Mouse (Mus musculus) MEL (cell line): ENCODE measurements around the gene Soat2. TPM values are rescaled to one million over a fixed set of nuclear protein-coding genes. Genes with fewer than 3 reads are reported as not detected.
A peak's percentile ranks its signal among the peaks of the same experiment; 100 is the strongest.

ENCODE experiments used
- DNase-seq: peaks from one replicate; pipeline ENCODE4 v3.0.0; 2011; ENCODE audit warnings: low read depth, low spot score
- H3K27ac ChIP-seq: 2 replicates; pipeline ENCODE4 v1.5.1; 2012; ENCODE audit warnings: low read depth, mild to moderate bottlenecking, control low read depth, low read length, moderate library complexity; ENCODE audit not compliant: control insufficient read depth
- H3K27me3 ChIP-seq, 2 experiments: fragments of 150-350 bp in 1 of 2; sonication (generic) in 1 of 2; 2 replicates each; pipeline ENCODE4 v1.6.1; 2012; ENCODE audit warnings: low read length in 2 of 2, mild to moderate bottlenecking in 2 of 2, improper control_type of control experiment in 1 of 2, moderate library complexity in 1 of 2; ENCODE audit not compliant: insufficient read depth in 2 of 2, control insufficient read depth in 1 of 2
- H3K36me3 ChIP-seq, 2 experiments: 2 replicates each; pipeline ENCODE4 v1.6.1; 2012 to 2014; ENCODE audit warnings: low read length in 2 of 2, improper control_type of control experiment in 1 of 2, inconsistent platforms in 1 of 2, mild to moderate bottlenecking in 1 of 2; ENCODE audit not compliant: insufficient read depth in 2 of 2, control insufficient read depth in 1 of 2
- H3K4me1 ChIP-seq, 2 experiments: fragments of 150-350 bp in 1 of 2; sonication (generic) in 1 of 2; 2 replicates each; pipeline ENCODE4 v1.6.1; 2012; ENCODE audit warnings: low read length in 2 of 2, improper control_type of control experiment in 1 of 2, mild to moderate bottlenecking in 1 of 2; ENCODE audit not compliant: insufficient read depth in 2 of 2, control insufficient read depth in 1 of 2
- H3K4me3 ChIP-seq, 2 experiments: fragments of 150-350 bp in 1 of 2; sonication (generic) in 1 of 2; 2 replicates each; pipeline ENCODE4 v1.5.1; 2012; ENCODE audit warnings: low read depth in 2 of 2, low read length in 2 of 2, mild to moderate bottlenecking in 2 of 2, moderate library complexity in 2 of 2, control low read depth in 1 of 2, improper control_type of control experiment in 1 of 2; ENCODE audit not compliant: control insufficient read depth in 1 of 2, insufficient read depth in 1 of 2
- H3K79me2 ChIP-seq: 2 replicates; pipeline ENCODE4 v1.6.1; 2012; ENCODE audit warnings: mild to moderate bottlenecking, low read length, moderate library complexity; ENCODE audit not compliant: control insufficient read depth, poor library complexity, insufficient read depth
- H3K9ac ChIP-seq: 2 replicates; pipeline ENCODE4 v1.6.1; 2012; ENCODE audit warnings: low read depth, mild to moderate bottlenecking, control low read depth, low read length, moderate library complexity; ENCODE audit not compliant: control insufficient read depth, poor library complexity, severe bottlenecking
- H3K9me3 ChIP-seq: fragments of 150-350 bp; sonication (generic); replicated peaks from 2 replicates; pipeline ENCODE4 v1.6.1; 2012; ENCODE audit warnings: mild to moderate bottlenecking, low read length, improper control_type of control experiment, moderate library complexity; ENCODE audit not compliant: insufficient read depth
- CHD1 ChIP-seq: IDR thresholded peaks from 2 replicates; pipeline ENCODE4 v1.6.1; 2012; ENCODE audit warnings: low read depth, mild to moderate bottlenecking, inconsistent platforms, low read length, improper control_type of control experiment
- CHD2 ChIP-seq: IDR thresholded peaks from 2 replicates; pipeline ENCODE4 v1.6.1; 2011; ENCODE audit warnings: low read length, improper control_type of control experiment
- CTCF ChIP-seq, 3 experiments: IDR thresholded peaks in 2 of 3; conservative IDR thresholded peaks in 1 of 3; 2 replicates each; pipeline ENCODE4 v1.5.1; 2011 to 2012; ENCODE audit warnings: low read length in 3 of 3, low read depth in 2 of 3, mild to moderate bottlenecking in 2 of 3, improper control_type of control experiment in 1 of 3, inconsistent platforms in 1 of 3, mixed read lengths in 1 of 3, moderate library complexity in 1 of 3; ENCODE audit not compliant: control insufficient read depth in 1 of 3, insufficient read depth in 1 of 3, poor library complexity in 1 of 3, severe bottlenecking in 1 of 3
- E2F4 ChIP-seq: IDR thresholded peaks from 2 replicates; pipeline ENCODE4 v1.6.1; 2011; ENCODE audit warnings: low read depth, low read length, improper control_type of control experiment, borderline replicate concordance
- ELF1 ChIP-seq: IDR thresholded peaks from 2 replicates; pipeline ENCODE4 v1.6.1; 2014; ENCODE audit warnings: low read depth, mild to moderate bottlenecking, inconsistent platforms, low read length, improper control_type of control experiment, moderate library complexity
- EP300 ChIP-seq, 2 experiments: IDR thresholded peaks; 2 replicates each; pipeline ENCODE4 v1.6.1; 2011; ENCODE audit warnings: improper control_type of control experiment in 2 of 2, low read length in 2 of 2, low read depth in 1 of 2, mild to moderate bottlenecking in 1 of 2
- ETS1 ChIP-seq: IDR thresholded peaks from 2 replicates; pipeline ENCODE4 v1.6.1; 2012; ENCODE audit warnings: low read depth, mild to moderate bottlenecking, inconsistent platforms, low read length, improper control_type of control experiment, moderate library complexity
- GABPA ChIP-seq: IDR thresholded peaks from 2 replicates; pipeline ENCODE4 v1.6.1; 2012; ENCODE audit warnings: low read depth, mild to moderate bottlenecking, inconsistent platforms, low read length, improper control_type of control experiment, moderate library complexity
- GATA1 ChIP-seq: IDR thresholded peaks from 2 replicates; pipeline ENCODE4 v1.6.1; 2011; ENCODE audit warnings: low read depth, low read length, improper control_type of control experiment
- HCFC1 ChIP-seq: IDR thresholded peaks from 2 replicates; pipeline ENCODE4 v1.6.1; 2012; ENCODE audit warnings: low read depth, mild to moderate bottlenecking, inconsistent platforms, low read length, improper control_type of control experiment, moderate library complexity
- JUND ChIP-seq: IDR thresholded peaks from 2 replicates; pipeline ENCODE4 v1.6.1; 2011; ENCODE audit warnings: low read depth, mild to moderate bottlenecking, improper control_type of control experiment, low read length
- KAT2A ChIP-seq: conservative IDR thresholded peaks from 2 replicates; pipeline ENCODE4 v1.6.1; 2012; ENCODE audit warnings: low read depth, low read length, improper control_type of control experiment, inconsistent platforms
- MAFK ChIP-seq: IDR thresholded peaks from 2 replicates; pipeline ENCODE4 v1.6.1; 2011; ENCODE audit warnings: low read depth, mild to moderate bottlenecking, low read length, improper control_type of control experiment, borderline replicate concordance
- MAX ChIP-seq: IDR thresholded peaks from 2 replicates; pipeline ENCODE4 v1.6.1; 2011; ENCODE audit warnings: low read length, improper control_type of control experiment
- MAZ ChIP-seq: IDR thresholded peaks from 2 replicates; pipeline ENCODE4 v1.6.1; 2012; ENCODE audit warnings: low read depth, mild to moderate bottlenecking, inconsistent platforms, low read length, improper control_type of control experiment
- MEF2A ChIP-seq: IDR thresholded peaks from 2 replicates; pipeline ENCODE4 v1.6.1; 2014; ENCODE audit warnings: low read depth, mild to moderate bottlenecking, inconsistent platforms, low read length, improper control_type of control experiment; ENCODE audit not compliant: poor library complexity, insufficient replicate concordance, severe bottlenecking; ENCODE audit errors: extremely low read depth
- MXI1 ChIP-seq: IDR thresholded peaks from 2 replicates; pipeline ENCODE4 v1.6.1; 2011; ENCODE audit warnings: mild to moderate bottlenecking, low read depth, low read length, improper control_type of control experiment
- MYB ChIP-seq: IDR thresholded peaks from 2 replicates; pipeline ENCODE4 v1.6.1; 2011; ENCODE audit warnings: mild to moderate bottlenecking, low read depth, low read length, improper control_type of control experiment
- MYC ChIP-seq: IDR thresholded peaks from 2 replicates; pipeline ENCODE4 v1.6.1; 2011; ENCODE audit warnings: low read depth, mild to moderate bottlenecking, low read length, improper control_type of control experiment, moderate library complexity
- NELFE ChIP-seq: IDR thresholded peaks from 2 replicates; pipeline ENCODE4 v1.6.1; 2011; ENCODE audit warnings: low read depth, low read length, improper control_type of control experiment
- NRF1 ChIP-seq: IDR thresholded peaks from 2 replicates; pipeline ENCODE4 v1.6.1; 2014; ENCODE audit warnings: low read depth, mild to moderate bottlenecking, inconsistent platforms, low read length, improper control_type of control experiment, moderate library complexity; ENCODE audit not compliant: poor library complexity, insufficient read depth, severe bottlenecking
- POLR2A ChIP-seq, 2 experiments: IDR thresholded peaks; 2 replicates each; pipeline ENCODE4 v1.6.1; 2011 to 2012; ENCODE audit warnings: low read length in 2 of 2, mild to moderate bottlenecking in 2 of 2, control low read depth in 1 of 2, improper control_type of control experiment in 1 of 2, low read depth in 1 of 2, moderate library complexity in 1 of 2; ENCODE audit not compliant: control insufficient read depth in 1 of 2, insufficient read depth in 1 of 2, poor library complexity in 1 of 2
- POLR2AphosphoS2 ChIP-seq: IDR thresholded peaks from 2 replicates; pipeline ENCODE4 v1.6.1; 2011; ENCODE audit warnings: low read length, improper control_type of control experiment
- POLR2AphosphoS5 ChIP-seq: IDR thresholded peaks from 2 replicates; pipeline ENCODE4 v1.6.1; 2012; ENCODE audit warnings: low read depth, borderline replicate concordance, mild to moderate bottlenecking, inconsistent platforms, low read length, moderate library complexity, mixed read lengths
- RAD21 ChIP-seq: IDR thresholded peaks from 2 replicates; pipeline ENCODE4 v1.6.1; 2011; ENCODE audit warnings: mild to moderate bottlenecking, low read depth, low read length, improper control_type of control experiment
- RCOR1 ChIP-seq: IDR thresholded peaks from 2 replicates; pipeline ENCODE4 v1.6.1; 2012; ENCODE audit warnings: low read depth, mild to moderate bottlenecking, inconsistent platforms, low read length, improper control_type of control experiment
- SIN3A ChIP-seq: IDR thresholded peaks from 2 replicates; pipeline ENCODE4 v1.6.1; 2012; ENCODE audit warnings: low read length, improper control_type of control experiment, inconsistent platforms
- SMC3 ChIP-seq: IDR thresholded peaks from 2 replicates; pipeline ENCODE4 v1.6.1; 2011; ENCODE audit warnings: low read depth, low read length, improper control_type of control experiment
- TAL1 ChIP-seq: IDR thresholded peaks from 2 replicates; pipeline ENCODE4 v1.6.1; 2012; ENCODE audit warnings: mild to moderate bottlenecking, inconsistent platforms, low read length, moderate library complexity, mixed read lengths
- TBP ChIP-seq: IDR thresholded peaks from 2 replicates; pipeline ENCODE4 v1.8.0; 2011; ENCODE audit warnings: low read depth, low read length, improper control_type of control experiment
- TCF12 ChIP-seq: IDR thresholded peaks from 2 replicates; pipeline ENCODE4 v1.6.1; 2014; ENCODE audit warnings: low read depth, mild to moderate bottlenecking, inconsistent platforms, low read length, improper control_type of control experiment, moderate library complexity
- UBTF ChIP-seq: IDR thresholded peaks from 2 replicates; pipeline ENCODE4 v1.6.1; 2012; ENCODE audit warnings: low read depth, mild to moderate bottlenecking, inconsistent platforms, low read length, improper control_type of control experiment, moderate library complexity, borderline replicate concordance; ENCODE audit not compliant: insufficient read depth
- USF1 ChIP-seq: IDR thresholded peaks from 2 replicates; pipeline ENCODE4 v1.6.1; 2014; ENCODE audit warnings: low read depth, mild to moderate bottlenecking, inconsistent platforms, low read length, improper control_type of control experiment, moderate library complexity
- USF2 ChIP-seq, 2 experiments: IDR thresholded peaks; 2 replicates each; pipeline ENCODE4 v1.6.1; 2011 to 2012; ENCODE audit warnings: improper control_type of control experiment in 2 of 2, low read length in 2 of 2, borderline replicate concordance in 1 of 2, inconsistent platforms in 1 of 2, low read depth in 1 of 2, mild to moderate bottlenecking in 1 of 2; ENCODE audit not compliant: insufficient read depth in 1 of 2
- ZC3H11A ChIP-seq: IDR thresholded peaks from 2 replicates; pipeline ENCODE4 v1.6.1; 2012; ENCODE audit warnings: low read depth, mild to moderate bottlenecking, inconsistent platforms, low read length, improper control_type of control experiment
- ZKSCAN1 ChIP-seq: IDR thresholded peaks from 2 replicates; pipeline ENCODE4 v1.6.1; 2012; ENCODE audit warnings: low read depth, mild to moderate bottlenecking, inconsistent platforms, low read length, improper control_type of control experiment, moderate library complexity
- ZMIZ1 ChIP-seq: IDR thresholded peaks from 2 replicates; pipeline ENCODE4 v1.6.1; 2012; ENCODE audit warnings: low read depth, mild to moderate bottlenecking, inconsistent platforms, low read length, improper control_type of control experiment, moderate library complexity
- ZNF384 ChIP-seq: IDR thresholded peaks from 2 replicates; pipeline ENCODE4 v1.6.1; 2012; ENCODE audit warnings: low read depth, mild to moderate bottlenecking, inconsistent platforms, low read length, improper control_type of control experiment
- polyA plus RNA-seq, 2 experiments: library from polyadenylated mRNA; stranded (reverse) in 1 of 2; unstranded in 1 of 2; fragments of >175 nt in 1 of 2; fragments of >200 nt in 1 of 2; gene quantifications; 2 replicates each; pipeline versions ENCODE4 v1.2.1 to v1.2.4; 2012; ENCODE audit warnings: low replicate concordance in 2 of 2, low read depth in 1 of 2; ENCODE audit not compliant: insufficient read length in 2 of 2, insufficient read depth in 1 of 2, missing spikeins in 1 of 2
- total RNA-seq: library from RNA; depleted of rRNA; stranded (reverse); fragments of 300-350 nt; gene quantifications from 2 replicates; pipeline ENCODE4 v1.2.3, GENCODE M21; 2012

Gene Soat2
- total and polyA plus RNA-seq, 3 experiments: 20.0 to 44.8 TPM; not detected in 1

DNA sequence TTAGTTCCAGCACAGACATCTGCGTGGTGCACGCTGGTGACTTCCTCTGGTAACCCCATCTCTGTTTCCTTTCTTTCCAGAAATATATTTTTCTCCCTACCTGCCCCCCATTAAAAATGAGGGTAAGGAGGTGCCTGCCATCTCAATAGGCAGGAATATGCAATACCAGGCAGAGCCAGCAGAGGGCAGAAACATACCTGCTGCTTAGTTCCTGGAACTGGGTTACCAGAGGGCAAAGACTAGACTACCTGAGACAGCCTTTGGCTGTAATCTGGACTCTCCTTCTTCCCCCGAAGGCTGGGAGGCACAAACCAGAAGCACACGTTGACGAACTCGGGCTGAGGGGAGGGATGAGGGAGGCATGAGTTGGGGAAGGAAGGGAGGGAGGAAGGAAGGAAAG, 28.0 kb downstream of the Soat2 start:
- Histone ChIP-seq H3K27me3 (no peaks in the 10 kb centered on the region), H3K9ac (no peak overlapping the region), H3K27ac (no peak overlapping the region), H3K4me1 (peaks cover 4 to 17% of the 10 kb centered on the region in 2 experiments; a peak in 3 of 4 replicates), H3K36me3 (peaks cover 0 to 8% of the 10 kb centered on the region in 2 experiments; a peak in 2 of 4 replicates), H3K9me3 (no peaks in the 10 kb centered on the region), H3K79me2 (no peaks in the 10 kb centered on the region), H3K4me3 (no peak overlapping the region)
- peak; percentile 84 for DNase-seq
- TF ChIP-seq GATA1 (no peak), NRF1 (no peak), JUND (no peak), EP300 (IDR thresholded peaks at IDR 0.05; ENCODE audit: low read depth in 1 of 2, low read length in 2 of 2) (no peak), CTCF (IDR thresholded peaks at IDR 0.05 in 2 of 3, conservative IDR thresholded peaks at IDR 0.05 in 1 of 3; ENCODE audit: control insufficient read depth in 1 of 3, insufficient read depth in 1 of 3, low read depth in 2 of 3, low read length in 3 of 3, poor library complexity in 1 of 3, severe bottlenecking in 1 of 3) (peak; percentile 87 to 99 (median 95)), CHD1 (no peak), TBP (no peak), MAFK (no peak), ZNF384 (peak; percentile 46; the same call in 1 of the 2 replicates), ZC3H11A (peak; percentile 89), SMC3 (peak; percentile 97), MYC (no peak), KAT2A (no peak), POLR2A (IDR thresholded peaks at IDR 0.05; ENCODE audit: control insufficient read depth in 1 of 2, insufficient read depth in 1 of 2, low read depth in 1 of 2, low read length in 2 of 2, poor library complexity in 1 of 2) (no peak), MEF2A (no peak), POLR2AphosphoS5 (no peak), E2F4 (no peak), MXI1 (no peak), TCF12 (no peak), GABPA (no peak), SIN3A (peak; percentile 51; the same call in 1 of the 2 replicates), MYB (no peak), ETS1 (no peak), HCFC1 (0 out of 2 replicates have a peak, but pooled peaks have one; percentile 19), POLR2AphosphoS2 (no peak), MAZ (no peak), ZMIZ1 (no peak), UBTF (no peak), NELFE (no peak), ELF1 (peak; percentile 63; the same call in 1 of the 2 replicates), USF1 (no peak), USF2 (IDR thresholded peaks at IDR 0.05; ENCODE audit: borderline replicate concordance in 1 of 2, insufficient read depth in 1 of 2, low read depth in 1 of 2, low read length in 2 of 2) (no peak), CHD2 (no peak), RCOR1 (peak; percentile 35; the same call in 1 of the 2 replicates), MAX (no peak), TAL1 (no peak), ZKSCAN1 (no peak), RAD21 (peak; percentile 88)
